8 mouse cellular contexts compared by ENCODE assay signal in the genomic region with DNA sequence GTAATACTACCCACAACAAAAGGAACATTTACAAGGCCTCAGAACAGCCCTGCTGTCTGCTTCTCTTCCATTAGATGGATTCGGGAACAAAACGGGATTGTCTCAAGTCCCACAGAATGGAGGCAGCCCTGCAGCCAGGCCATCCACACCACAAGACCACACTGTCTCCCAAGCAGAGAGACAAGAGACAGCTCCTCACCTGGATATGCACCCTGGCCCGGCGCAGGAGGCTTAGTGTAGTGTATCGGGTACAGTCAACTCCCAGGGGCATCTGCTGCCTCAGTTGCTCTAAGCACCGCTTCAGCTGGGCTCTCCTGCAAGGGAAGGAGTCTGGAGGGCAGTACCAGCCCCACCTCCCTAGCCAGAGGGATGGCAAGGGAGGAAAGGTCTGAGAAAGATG. TPM values are rescaled to one million over a fixed set of nuclear protein-coding genes. Genes with fewer than 3 reads are reported as not detected.
DNase-seq lines count a peak whose midpoint lies in the region; ATAC-seq and TF ChIP-seq lines count a peak whose summit lies in the region.

No protein-coding gene starts in this region.

- ATAC-seq in heart, embryonic 14.5 days (ENCODE audit: insufficient number of reproducible peaks, insufficient read depth, low FRiP score, low read depth): no peak
- ATAC-seq in hindbrain, embryonic 12.5 days (ENCODE audit: low FRiP score): no peak

- H3K27ac ChIP-seq in heart, embryonic 14.5 days (replicated peaks in 1 of 2; ENCODE audit: control insufficient read depth in 1 of 2, insufficient read depth in 1 of 2, low read depth in 2 of 2, low read length in 2 of 2): no peak overlapping the region
- H3K27ac ChIP-seq in hindbrain, embryonic 12.5 days: no peak overlapping the region
- no peak overlapping the region for H3K27ac ChIP-seq in midbrain, embryonic 10.5 days (replicated peaks)

- 83% methylated on average over 6 of the region's 6 CpGs for WGBS in heart, embryonic 14.5 days
- WGBS in hindbrain, embryonic 12.5 days: 80% methylated on average over 6 of the region's 6 CpGs
- 84% methylated on average over 6 of the region's 6 CpGs for WGBS in midbrain, embryonic 10.5 days

- H3K4me2 ChIP-seq in heart, embryonic 14.5 days (ENCODE audit: low read length): peak overlapping the region; percentile 79
- H3K4me2 ChIP-seq in hindbrain, embryonic 12.5 days (replicated peaks): peak overlapping the region; percentile 92

- H3K9ac ChIP-seq in heart, embryonic 14.5 days (ENCODE audit: low read length): peak overlapping the region; percentile 71; the same call in 1 of the 2 replicates
- H3K9ac ChIP-seq in hindbrain, embryonic 12.5 days: peak overlapping the region; percentile 74

- no peak for DNase-seq in heart, adult 8-10 months (ENCODE audit: low spot score)
- DNase-seq in midbrain, embryonic 10.5 days (ENCODE audit: low spot score): no peak
- no peak for DNase-seq in B cell, adult 2 months
- DNase-seq in urinary bladder, postnatal 14 days (ENCODE audit: low spot score): no peak
- no peak for DNase-seq in right cerebral cortex, postnatal 4 days

- no peak for TF ChIP-seq CTCF in E14TG2a.4 (conservative IDR thresholded peaks at IDR 0.05; ENCODE audit: low read length)

- H3K36me3 ChIP-seq in heart, embryonic 14.5 days (ENCODE audit: control insufficient read depth, insufficient read depth, low read length): peaks cover 33% of the 10 kb centered on the region
- peaks cover 45% of the 10 kb centered on the region for H3K36me3 ChIP-seq in E14TG2a.4 (ENCODE audit: insufficient read depth, low read length)
- H3K36me3 ChIP-seq in hindbrain, embryonic 12.5 days: peaks cover 28% of the 10 kb centered on the region
- H3K36me3 ChIP-seq in midbrain, embryonic 10.5 days: peaks cover 41% of the 10 kb centered on the region

- H3K27me3 ChIP-seq in heart, embryonic 14.5 days (ENCODE audit: control insufficient read depth, insufficient read depth, low read length): no peaks in the 10 kb centered on the region
- H3K27me3 ChIP-seq in E14TG2a.4 (ENCODE audit: insufficient read depth, low read length): no peaks in the 10 kb centered on the region
- H3K27me3 ChIP-seq in hindbrain, embryonic 12.5 days: no peaks in the 10 kb centered on the region
- H3K27me3 ChIP-seq in midbrain, embryonic 10.5 days (ENCODE audit: low read depth, poor library complexity, severe bottlenecking): peaks cover 25% of the 10 kb centered on the region

- peak overlapping the region in 1 of 2 experiments; percentile 60; a peak in 1 of 4 replicates for H3K4me3 ChIP-seq in heart, embryonic 14.5 days (ENCODE audit: control insufficient read depth in 1 of 2, insufficient read depth in 1 of 2, low read depth in 1 of 2, low read length in 2 of 2)
- peak overlapping the region; percentile 89 for H3K4me3 ChIP-seq in E14TG2a.4 (replicated peaks; ENCODE audit: low read length)
- H3K4me3 ChIP-seq in hindbrain, embryonic 12.5 days: peak overlapping the region; percentile 74
- peak overlapping the region; percentile 77 for H3K4me3 ChIP-seq in midbrain, embryonic 10.5 days

- H3K4me1 ChIP-seq in heart, embryonic 14.5 days (ENCODE audit: control insufficient read depth in 2 of 2, insufficient read depth in 2 of 2, low read length in 2 of 2): peaks cover 22 to 41% of the 10 kb centered on the region in 2 experiments; a peak in 3 of 4 replicates
- peaks cover 85% of the 10 kb centered on the region for H3K4me1 ChIP-seq in E14TG2a.4 (replicated peaks; ENCODE audit: low read depth, low read length)
- peaks cover 43% of the 10 kb centered on the region for H3K4me1 ChIP-seq in hindbrain, embryonic 12.5 days
- H3K4me1 ChIP-seq in midbrain, embryonic 10.5 days: peaks cover 56% of the 10 kb centered on the region

- H3K9me3 ChIP-seq in heart, embryonic 14.5 days (ENCODE audit: control insufficient read depth, low read length): no peaks in the 10 kb centered on the region
- no peaks in the 10 kb centered on the region for H3K9me3 ChIP-seq in E14TG2a.4 (ENCODE audit: low read length)
- no peaks in the 10 kb centered on the region for H3K9me3 ChIP-seq in hindbrain, embryonic 12.5 days (replicated peaks)
- no peaks in the 10 kb centered on the region for H3K9me3 ChIP-seq in midbrain, embryonic 10.5 days (replicated peaks)

RNA-seq across cellular contexts. Expression of a gene that starts 1.5 kb away (rescaled TPM):
- polyA plus RNA-seq in heart, embryonic 14.5 days (2014; fragmentation: Nextera tagmentation; extraction: Ambion mirVana): 20.4 and 22.3 TPM in 2 replicates
- total RNA-seq in heart, adult 8-10 months (2022): under 1 TPM in 2 of 4 experiments, not detected in 2; 0.46 to 0.97 TPM
- 22.2 and 24.3 TPM in 2 replicates for polyA plus RNA-seq in hindbrain, embryonic 12.5 days (2016; fragmentation: Nextera tagmentation; extraction: Ambion mirVana)
- 24.2 and 28.1 TPM in 2 replicates for polyA plus RNA-seq in midbrain, embryonic 10.5 days (2016; fragmentation: Nextera tagmentation; extraction: Ambion mirVana)

RNA-seq across cellular contexts. Expression of a gene that starts 6.4 kb away (rescaled TPM):
- 73.1 and 78.7 TPM in 2 replicates for polyA plus RNA-seq in heart, embryonic 14.5 days (2014; fragmentation: Nextera tagmentation; extraction: Ambion mirVana)
- 10 to 100 TPM; 29.4 to 47.1 (median 38.3) TPM for total RNA-seq in heart, adult 8-10 months (2022)
- polyA plus RNA-seq in hindbrain, embryonic 12.5 days (2016; fragmentation: Nextera tagmentation; extraction: Ambion mirVana): 101 and 105 TPM in 2 replicates
- polyA plus RNA-seq in midbrain, embryonic 10.5 days (2016; fragmentation: Nextera tagmentation; extraction: Ambion mirVana): 72.7 and 82.3 TPM in 2 replicates

RNA-seq across cellular contexts. Expression of a gene that starts 7.9 kb away (rescaled TPM):
- polyA plus RNA-seq in heart, embryonic 14.5 days (2014; fragmentation: Nextera tagmentation; extraction: Ambion mirVana): 369 and 389 TPM in 2 replicates
- 10 to 100 TPM; 31.4 to 47.5 (median 39.6) TPM for total RNA-seq in heart, adult 8-10 months (2022)
- polyA plus RNA-seq in hindbrain, embryonic 12.5 days (2016; fragmentation: Nextera tagmentation; extraction: Ambion mirVana): 310 and 344 TPM in 2 replicates
- 494 and 539 TPM in 2 replicates for polyA plus RNA-seq in midbrain, embryonic 10.5 days (2016; fragmentation: Nextera tagmentation; extraction: Ambion mirVana)

RNA-seq across cellular contexts. Expression of a gene that starts 34.4 kb away (rescaled TPM):
- 69.5 and 73.6 TPM in 2 replicates for polyA plus RNA-seq in heart, embryonic 14.5 days (2014; fragmentation: Nextera tagmentation; extraction: Ambion mirVana)
- 10 to 100 TPM; 50.1 to 52.8 (median 51.7) TPM for total RNA-seq in heart, adult 8-10 months (2022)
- 88.1 and 92.8 TPM in 2 replicates for polyA plus RNA-seq in hindbrain, embryonic 12.5 days (2016; fragmentation: Nextera tagmentation; extraction: Ambion mirVana)
- polyA plus RNA-seq in midbrain, embryonic 10.5 days (2016; fragmentation: Nextera tagmentation; extraction: Ambion mirVana): 105 and 107 TPM in 2 replicates

RNA-seq across cellular contexts. Expression of a gene that starts 41.4 kb away (rescaled TPM):
- 0.45 and 0.50 TPM in 2 replicates for polyA plus RNA-seq in heart, embryonic 14.5 days (2014; fragmentation: Nextera tagmentation; extraction: Ambion mirVana)
- under 1 TPM; 0.19 to 0.80 (median 0.41) TPM for total RNA-seq in heart, adult 8-10 months (2022)
- 0.35 and 0.78 TPM in 2 replicates for polyA plus RNA-seq in hindbrain, embryonic 12.5 days (2016; fragmentation: Nextera tagmentation; extraction: Ambion mirVana)
- 0.41 and 0.52 TPM in 2 replicates for polyA plus RNA-seq in midbrain, embryonic 10.5 days (2016; fragmentation: Nextera tagmentation; extraction: Ambion mirVana)
